Mouse (Mus musculus) splenic B cell, adult 2 months (primary cell): ENCODE results near the gene Chtf18.

Source experiments
- DNase-seq: peaks from one replicate; pipeline ENCODE4 v3.0.0-alpha.2; 2011; ENCODE audit warnings: low read depth, low spot score
- H3K27me3 ChIP-seq: 2 replicates; pipeline ENCODE4 v1.6.1; 2012; ENCODE audit warnings: mild to moderate bottlenecking, low read length, moderate library complexity, mixed read lengths; ENCODE audit not compliant: control insufficient read depth, poor library complexity, insufficient read depth, severe bottlenecking
- H3K36me3 ChIP-seq: 2 replicates; pipeline ENCODE4 v1.6.1; 2012; ENCODE audit warnings: mild to moderate bottlenecking, low read length, moderate library complexity, mixed read lengths; ENCODE audit not compliant: control insufficient read depth, poor library complexity, insufficient read depth, severe bottlenecking

Gene Chtf18

DNA sequence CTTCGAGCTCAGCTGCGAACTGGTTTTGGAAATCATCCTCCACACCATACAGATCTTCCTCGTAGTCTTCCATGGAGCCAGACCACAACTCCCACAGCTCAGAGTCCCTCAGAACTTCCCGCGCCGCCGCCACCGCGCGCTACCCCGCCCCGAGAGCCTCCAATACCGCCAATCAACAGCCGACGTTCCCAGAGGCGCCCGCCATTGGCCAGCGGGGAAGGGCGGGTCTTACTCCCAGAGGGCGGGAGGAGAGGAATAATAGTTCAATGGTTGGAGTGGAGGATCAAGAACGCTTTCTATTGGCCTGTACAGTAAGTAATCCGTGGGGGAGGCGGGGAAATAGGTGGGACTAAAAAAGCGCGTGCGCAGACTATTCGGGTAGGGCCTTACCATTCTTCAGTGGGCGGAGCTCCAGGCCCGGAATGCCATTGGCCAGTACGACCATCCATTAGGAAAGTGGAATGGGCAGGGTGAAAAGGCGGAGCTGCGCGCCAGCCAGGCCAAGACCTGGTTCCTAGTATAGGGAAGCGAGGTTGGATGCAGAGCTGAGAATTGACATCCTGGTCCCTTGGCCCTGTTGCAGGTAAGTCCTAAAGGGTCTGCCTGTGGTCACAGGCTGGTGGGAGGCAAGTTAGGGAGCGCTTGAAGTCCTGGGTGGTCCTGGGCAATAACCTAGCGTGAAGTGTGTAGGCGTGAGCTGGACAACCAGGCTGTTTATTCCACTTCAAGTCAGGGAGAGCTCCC, at the start of gene Chtf18, which contains the start of gene Rpusd1:
Gene Chtf18 (minus strand): TSS at position 155 of the 744 bp plus-strand sequence.
Gene Rpusd1 (plus strand): TSS at position 406 of the 744 bp plus-strand sequence.
- Histone ChIP-seq H3K36me3 (no peaks in the 10 kb centered on the region), H3K27me3 (no peaks in the 10 kb centered on the region)
- DNase-seq: peak; percentile 99

DNA sequence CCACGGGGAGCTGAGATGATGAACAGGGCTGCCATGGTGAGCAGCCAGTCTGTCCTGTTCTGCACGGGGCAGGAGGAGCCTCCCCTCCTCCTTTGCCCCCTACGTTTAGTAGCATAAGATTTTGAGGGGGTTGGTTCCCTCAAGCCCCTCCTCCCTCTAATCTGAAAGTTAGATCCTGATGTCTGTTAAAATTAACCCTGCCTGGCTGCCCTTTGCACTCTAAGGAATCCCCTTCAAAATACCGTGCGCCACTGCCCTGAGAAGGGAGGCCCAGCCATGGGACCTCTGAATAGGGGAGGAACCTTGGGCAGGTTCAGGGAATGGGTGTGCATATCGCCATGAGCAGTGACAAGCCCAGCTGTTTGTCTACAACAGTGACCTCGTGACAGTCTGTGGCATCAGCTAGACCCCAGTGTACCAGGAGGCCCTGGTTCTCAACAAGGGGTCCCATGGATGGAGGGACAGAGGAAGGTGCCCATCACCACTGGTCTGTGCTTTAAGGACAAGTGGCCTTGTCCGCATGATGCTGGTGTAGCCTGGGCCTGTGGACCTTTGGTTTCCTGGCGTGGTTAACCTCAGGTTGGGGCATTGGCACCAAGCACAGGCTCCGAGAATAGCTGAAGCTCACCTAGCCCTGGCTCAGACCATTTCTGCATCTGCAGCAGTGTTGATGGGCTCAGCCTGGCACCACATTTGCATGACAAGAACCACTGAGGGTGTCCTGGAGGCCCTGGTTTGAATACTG, 48.3 kb upstream of the Chtf18 start:
- no peak for DNase-seq
- Histone ChIP-seq H3K36me3 (peaks cover 8% of the 10 kb centered on the region), H3K27me3 (no peaks in the 10 kb centered on the region; the same call in 1 of the 2 replicates)

DNA sequence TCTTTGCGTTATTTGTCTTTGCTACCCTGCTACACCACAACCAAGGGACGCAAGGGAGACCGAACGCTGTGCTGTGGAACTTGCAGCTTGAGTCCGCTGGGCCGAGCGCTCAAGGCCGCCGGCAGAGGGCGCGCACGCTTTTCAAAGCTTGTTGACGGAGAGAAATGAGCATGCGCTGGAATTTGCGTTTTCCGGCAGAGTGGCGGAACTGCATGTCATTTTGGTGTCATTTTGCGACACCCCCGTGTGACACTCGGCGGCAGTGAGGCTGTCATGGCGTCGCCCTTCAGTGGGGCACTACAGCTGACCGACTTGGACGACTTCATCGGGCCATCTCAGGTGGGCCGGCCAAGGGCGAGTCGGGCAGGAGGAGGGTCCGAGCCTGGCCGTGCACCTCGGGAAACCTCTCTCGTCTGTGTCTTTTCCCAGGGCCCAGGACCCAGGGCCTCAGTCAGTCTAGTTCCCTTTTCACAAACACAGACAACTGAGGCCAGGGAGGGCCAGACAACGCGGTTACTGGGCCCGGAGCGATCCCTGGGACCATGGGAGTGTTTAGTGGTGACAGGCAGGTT, 46.4 kb upstream of the Chtf18 start, which contains the start of gene Narfl:
Gene Narfl (plus strand): TSS at position 228 of the 572 bp plus-strand sequence.
- peak; percentile 99 for DNase-seq
- no peaks in the 10 kb centered on the region; the same call in 1 of the 2 replicates for H3K27me3 ChIP-seq
- peaks cover 3% of the 10 kb centered on the region for H3K36me3 ChIP-seq

DNA sequence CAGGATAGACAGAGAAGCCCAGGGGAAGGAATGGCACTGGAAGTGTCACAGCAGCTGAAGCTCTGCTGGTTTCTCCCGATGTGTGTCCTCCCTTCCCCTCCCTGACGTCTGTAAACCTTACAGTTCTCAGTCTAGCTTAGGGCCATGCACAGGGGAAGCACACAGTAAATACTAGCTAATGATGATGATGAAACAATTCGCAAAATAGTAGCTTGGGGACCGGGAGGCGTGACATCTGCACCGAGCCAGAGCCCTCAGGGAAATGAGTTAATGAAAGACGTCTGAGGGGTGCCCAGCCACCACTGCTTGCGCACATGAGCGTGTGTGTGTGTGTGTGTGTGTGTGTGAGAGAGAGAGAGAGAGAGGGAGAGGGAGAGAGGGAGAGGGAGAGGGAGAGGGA, 42.1 kb upstream of the Chtf18 start:
- DNase-seq: no peak
- H3K36me3 ChIP-seq: no peaks in the 10 kb centered on the region
- no peaks in the 10 kb centered on the region for H3K27me3 ChIP-seq

DNA sequence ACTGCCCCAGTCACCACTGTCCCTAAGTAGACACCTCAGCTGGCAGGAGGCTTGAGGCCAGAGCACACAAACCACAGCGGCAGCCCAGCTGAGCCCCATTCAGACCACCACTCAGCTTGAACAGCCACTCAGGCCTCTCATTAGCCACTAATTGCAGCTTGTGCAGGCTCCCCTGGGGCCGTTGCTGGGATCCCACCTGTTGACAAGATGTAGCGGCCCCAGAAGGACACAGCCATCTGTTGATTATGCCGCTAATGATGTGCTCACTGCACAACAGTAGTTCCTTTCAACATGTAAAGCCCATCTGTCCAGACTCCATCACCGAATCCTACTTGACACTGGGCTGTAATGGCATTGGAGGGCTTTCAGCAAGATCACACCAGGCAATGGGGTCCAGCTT, 38.7 kb upstream of the Chtf18 start:
- Histone ChIP-seq H3K27me3 (no peaks in the 10 kb centered on the region), H3K36me3 (no peaks in the 10 kb centered on the region)
- no peak for DNase-seq

DNA sequence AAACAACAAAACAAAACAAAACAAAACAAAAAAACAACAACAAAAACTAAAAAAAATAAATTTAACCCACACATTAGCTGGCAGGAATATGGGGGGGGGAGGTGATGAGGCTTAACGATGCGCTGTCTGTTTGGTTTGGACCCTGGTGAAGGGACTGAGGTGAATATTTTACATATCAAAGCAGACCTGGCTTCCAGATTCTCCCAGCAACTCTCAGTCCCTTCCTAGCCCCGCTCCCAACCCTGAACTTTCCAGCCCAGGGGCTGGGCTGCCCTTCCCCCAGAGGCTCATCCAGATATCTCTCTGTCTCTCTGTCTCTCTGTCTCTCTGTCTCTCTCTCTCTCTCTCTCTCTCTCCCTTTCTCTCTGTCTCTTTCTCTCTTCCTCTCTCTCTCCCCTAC, 35.4 kb upstream of the Chtf18 start:
- no peaks in the 10 kb centered on the region for H3K36me3 ChIP-seq
- DNase-seq: no peak
- H3K27me3 ChIP-seq: no peaks in the 10 kb centered on the region

DNA sequence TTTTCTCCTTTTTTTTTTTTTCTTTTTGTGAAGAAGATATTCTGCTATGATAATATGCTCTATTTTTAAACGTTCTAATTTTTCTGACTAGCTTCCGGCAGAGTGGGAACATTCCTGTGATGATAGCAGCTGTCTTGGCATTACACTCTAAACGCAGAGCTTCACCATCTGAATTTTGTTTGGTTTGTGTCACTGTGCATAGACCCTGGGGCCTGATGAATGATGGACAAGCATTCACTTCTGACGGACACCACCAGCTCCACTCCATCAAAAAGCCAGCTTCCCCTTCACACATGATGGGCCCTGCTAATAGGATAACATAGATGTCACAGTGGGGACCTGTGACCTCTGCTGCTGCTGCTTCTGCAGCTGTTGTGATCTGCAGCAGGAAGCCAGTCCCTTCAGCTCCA, 34.3 kb upstream of the Chtf18 start:
- no peaks in the 10 kb centered on the region for H3K27me3 ChIP-seq
- H3K36me3 ChIP-seq: no peaks in the 10 kb centered on the region
- no peak for DNase-seq

DNA sequence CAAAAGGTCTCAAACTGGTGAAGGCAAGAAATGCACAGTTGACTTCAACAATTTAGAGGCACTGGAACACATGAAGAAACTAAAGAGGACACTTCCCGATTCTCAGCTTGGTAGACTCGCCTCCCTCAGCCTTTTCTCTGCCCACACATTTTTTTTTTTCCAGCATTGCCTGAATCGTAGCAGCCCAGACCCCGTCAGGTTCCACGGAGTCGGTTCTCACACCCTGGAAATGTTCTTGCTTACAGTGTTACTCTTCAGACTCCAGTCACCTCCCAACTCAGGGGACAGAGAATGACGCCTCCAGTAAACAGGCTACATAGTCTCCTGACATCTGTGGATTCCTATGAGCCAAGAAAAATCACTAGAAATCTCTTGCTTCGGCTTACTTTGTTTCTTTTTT, 32.9 kb upstream of the Chtf18 start:
- H3K36me3 ChIP-seq: no peaks in the 10 kb centered on the region
- H3K27me3 ChIP-seq: no peaks in the 10 kb centered on the region
- DNase-seq: no peak

DNA sequence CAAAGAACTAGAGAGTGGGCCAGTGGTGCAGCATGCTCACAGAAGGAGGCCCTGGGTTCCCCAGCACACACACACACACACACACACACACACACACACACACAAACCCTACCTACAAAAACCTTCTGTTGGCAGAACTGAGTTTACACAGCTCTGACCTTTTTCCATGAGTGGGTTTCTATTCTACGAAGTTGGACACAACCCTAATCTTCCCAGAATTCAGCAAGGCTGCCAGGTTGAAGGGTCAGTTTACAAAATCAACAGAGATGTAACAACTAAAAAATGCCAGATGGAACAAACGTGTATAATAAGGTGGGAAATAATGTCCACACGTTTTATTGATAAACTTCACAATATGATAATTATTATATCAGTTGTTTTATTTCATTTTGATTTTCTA, 30.5 kb upstream of the Chtf18 start:
- H3K27me3 ChIP-seq: no peaks in the 10 kb centered on the region
- no peak for DNase-seq
- no peaks in the 10 kb centered on the region for H3K36me3 ChIP-seq

DNA sequence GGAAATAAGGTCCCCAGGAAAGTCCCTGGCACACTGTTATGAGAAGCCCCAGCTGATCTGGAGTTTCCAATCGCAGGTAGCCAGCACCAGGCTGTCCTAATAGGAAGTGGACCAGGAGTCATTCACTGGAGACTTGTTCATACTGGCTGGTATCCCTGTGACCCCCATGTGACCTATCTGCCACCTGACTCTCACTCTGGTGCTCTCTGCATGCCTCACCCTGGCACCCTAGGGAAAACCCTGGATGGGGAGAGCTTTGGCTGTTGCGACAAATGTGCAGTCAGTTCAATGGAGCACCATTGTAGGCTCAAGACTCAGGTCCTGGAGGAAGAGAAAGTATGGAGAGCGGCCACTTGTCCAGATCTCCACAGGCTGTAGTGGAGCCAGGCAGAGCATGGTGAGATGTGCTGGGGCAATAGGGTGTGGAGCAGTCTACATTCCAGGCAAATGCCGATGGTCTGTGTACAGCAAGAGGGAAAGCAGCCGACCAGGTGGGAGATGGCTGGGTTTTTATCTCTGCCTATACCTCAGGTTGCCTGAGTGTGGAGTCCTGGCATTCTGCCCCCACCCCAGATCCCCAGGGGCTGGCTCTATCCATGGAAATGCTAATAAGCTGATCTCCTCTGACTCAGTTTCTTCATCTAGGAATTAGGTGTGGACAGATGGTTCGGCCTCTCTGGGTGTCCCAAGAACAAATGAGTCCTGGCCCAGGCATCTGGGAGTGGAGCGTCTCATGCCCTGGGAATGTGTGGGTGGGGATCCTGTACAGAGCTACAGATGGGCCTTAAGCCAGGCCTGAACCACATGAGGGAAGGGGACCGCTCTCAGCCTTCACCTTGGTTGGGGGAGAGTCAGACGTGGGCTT, 29.4 kb upstream of the Chtf18 start:
- Histone ChIP-seq H3K27me3 (no peaks in the 10 kb centered on the region), H3K36me3 (no peaks in the 10 kb centered on the region)
- no peak for DNase-seq

DNA sequence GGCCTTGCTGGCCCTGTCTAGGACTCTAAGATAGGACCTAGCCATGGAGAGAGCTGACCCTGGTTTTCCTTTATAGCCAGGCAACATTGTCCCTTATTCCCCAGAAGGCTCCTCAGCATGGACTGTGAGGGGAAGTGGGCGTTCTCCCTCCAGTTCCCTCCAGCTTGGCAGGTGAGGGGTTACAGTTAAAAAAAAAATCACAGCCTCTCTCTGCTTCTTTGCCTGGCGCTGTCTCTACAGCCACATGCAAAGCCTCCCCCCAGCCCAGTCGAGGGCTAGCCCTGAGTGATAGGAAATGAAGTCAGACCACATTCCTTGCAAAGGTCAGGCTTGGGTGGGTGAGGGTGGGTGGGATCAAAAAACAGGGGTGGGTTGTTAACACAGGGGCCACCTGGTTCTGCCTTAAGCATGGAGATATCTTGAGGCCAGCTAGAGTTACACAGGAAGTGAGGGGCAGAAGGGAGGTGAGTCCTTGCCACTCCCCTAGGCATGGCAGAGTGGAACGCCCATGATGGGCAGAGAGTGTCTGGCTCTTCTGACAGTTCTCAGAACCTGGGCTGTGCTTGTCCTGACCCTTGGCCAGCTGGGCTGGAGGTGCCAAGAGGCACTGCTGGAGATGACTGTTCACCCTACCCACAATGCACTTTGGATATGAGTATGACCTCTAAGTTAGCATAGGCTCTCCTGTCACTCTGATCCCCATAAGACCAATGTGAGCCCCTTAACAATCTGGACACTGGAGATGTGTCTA, 28.6 kb upstream of the Chtf18 start:
- DNase-seq: no peak
- Histone ChIP-seq H3K36me3 (no peaks in the 10 kb centered on the region), H3K27me3 (no peaks in the 10 kb centered on the region)

DNA sequence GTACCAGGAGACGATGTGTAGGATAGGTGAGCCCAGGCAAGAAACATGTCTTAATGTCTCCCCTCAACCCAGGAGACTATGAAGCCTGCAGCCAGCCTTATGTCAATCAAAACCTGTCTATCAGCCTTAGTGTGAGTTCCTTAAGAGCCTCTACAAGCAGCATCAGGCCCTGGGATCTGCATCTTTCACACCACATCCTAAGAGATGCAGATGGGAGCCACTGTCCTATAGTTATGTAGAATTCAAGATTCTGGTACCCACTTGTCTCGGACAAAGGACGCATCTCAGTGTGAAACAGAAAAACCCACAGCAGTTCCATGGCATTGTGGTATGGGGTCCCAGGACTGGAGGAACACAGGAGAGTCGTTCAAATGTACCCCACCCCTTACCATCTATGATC, 27.9 kb upstream of the Chtf18 start:
- Histone ChIP-seq H3K36me3 (no peaks in the 10 kb centered on the region), H3K27me3 (no peaks in the 10 kb centered on the region)
- no peak for DNase-seq

DNA sequence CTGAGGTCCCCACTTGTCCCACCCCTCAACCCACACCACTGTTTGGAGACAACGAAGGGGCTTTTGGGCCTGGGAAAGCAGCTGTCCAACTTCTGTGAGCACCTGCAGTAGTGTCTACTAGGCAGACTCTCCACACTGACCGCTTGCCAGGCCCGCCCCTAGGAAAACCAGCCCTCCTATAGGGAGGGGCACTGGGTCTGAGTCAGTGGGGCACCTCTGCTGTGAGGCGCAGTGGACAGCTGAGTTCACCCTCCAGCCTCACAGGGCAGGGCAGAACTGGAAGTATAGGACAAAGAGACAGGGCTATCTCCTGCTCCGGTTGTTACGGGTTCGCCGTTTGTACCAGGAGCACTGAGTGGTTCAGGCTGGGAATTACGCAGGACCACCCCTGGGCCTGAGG, 27.0 kb upstream of the Chtf18 start, which contains the start of gene Msln:
Gene Msln (minus strand): TSS at position 138 of the 400 bp plus-strand sequence.
- no peaks in the 10 kb centered on the region for H3K36me3 ChIP-seq
- H3K27me3 ChIP-seq: no peaks in the 10 kb centered on the region
- DNase-seq: no peak

DNA sequence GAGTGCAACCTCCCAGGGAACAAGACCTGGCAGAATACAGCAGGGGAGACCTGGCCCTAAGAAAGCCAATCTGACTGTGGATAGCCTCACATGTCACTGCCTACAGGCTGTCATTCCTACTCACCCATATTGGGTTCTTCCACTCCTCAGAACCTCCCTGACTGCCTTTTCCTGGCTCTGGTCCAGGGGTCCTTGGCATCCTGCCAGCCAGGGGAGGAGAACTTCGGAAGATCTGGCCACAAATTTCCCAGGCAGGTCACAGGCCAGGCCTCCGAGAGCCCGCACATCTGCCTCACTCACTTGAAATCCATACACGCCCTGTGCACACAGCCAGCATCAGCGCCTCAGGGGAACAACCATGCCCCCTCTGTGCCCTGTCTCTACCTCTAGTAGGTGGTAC, 24.2 kb upstream of the Chtf18 start:
- Histone ChIP-seq H3K36me3 (no peaks in the 10 kb centered on the region), H3K27me3 (no peaks in the 10 kb centered on the region)

More for the DNA sequence above, 24.2 kb upstream of the Chtf18 start:
- no peak for DNase-seq
